7 mouse cellular contexts compared by ENCODE assay signal in the genomic region with DNA sequence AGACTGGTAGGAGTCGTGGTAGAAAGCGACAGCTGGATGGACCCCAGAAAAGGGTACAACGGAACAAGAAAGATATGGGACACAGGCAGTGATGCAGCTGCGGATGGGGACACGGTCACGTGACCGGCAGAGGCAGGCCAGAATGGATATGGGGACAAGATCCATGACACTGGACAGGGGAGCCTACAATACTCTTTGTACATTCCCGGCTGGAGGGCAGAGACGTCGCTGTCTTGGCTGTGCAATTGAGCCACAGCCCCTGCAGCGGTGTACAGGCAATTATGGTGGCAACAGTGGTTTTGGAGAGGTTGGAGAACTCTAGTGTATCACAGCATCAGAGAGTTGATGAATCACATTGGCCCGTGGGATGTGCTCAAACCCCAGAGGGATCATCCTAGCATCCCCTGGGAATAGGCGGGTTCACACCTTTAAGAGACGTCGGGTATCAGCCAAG. TPM values are rescaled to one million over a fixed set of nuclear protein-coding genes. Genes with fewer than 3 reads are reported as not detected.
DNase-seq lines count a peak whose midpoint lies in the region; ATAC-seq lines count a peak whose summit lies in the region.

No protein-coding gene starts in this region.

- no peaks in the 10 kb centered on the region for H3K36me3 ChIP-seq in embryonic facial prominence, embryonic 11.5 days (replicated peaks; ENCODE audit: control insufficient read depth, insufficient read depth, low read depth, low read length)
- H3K36me3 ChIP-seq in heart, embryonic 13.5 days = no peaks in the 10 kb centered on the region
- peaks cover 4% of the 10 kb centered on the region; the same call in 1 of the 2 replicates for H3K36me3 ChIP-seq in limb, embryonic 10.5 days

- WGBS in embryonic facial prominence, embryonic 11.5 days = 6% methylated on average over 15 of the region's 15 CpGs
- WGBS in heart, embryonic 13.5 days = 3% methylated on average over 15 of the region's 15 CpGs
- 8% methylated on average over 15 of the region's 15 CpGs for WGBS in limb, embryonic 10.5 days

- peak overlapping the region; percentile 81 for H3K9ac ChIP-seq in embryonic facial prominence, embryonic 11.5 days (replicated peaks; ENCODE audit: low read length)
- peak overlapping the region; percentile 87 for H3K9ac ChIP-seq in heart, embryonic 13.5 days

- peak; percentile 9; the same call in 1 of the 2 replicates for ATAC-seq in embryonic facial prominence, embryonic 11.5 days (replicated peaks; ENCODE audit: insufficient number of reproducible peaks, low FRiP score, low TSS enrichment, low read depth)
- ATAC-seq in heart, embryonic 13.5 days (ENCODE audit: extremely low read depth, insufficient number of reproducible peaks, low FRiP score, low TSS enrichment) = peak; percentile 8; the same call in 1 of the 2 replicates
- ATAC-seq in megakaryocyte-erythroid progenitor cell, adult 5-6 weeks (replicated peaks; ENCODE audit: low FRiP score, low TSS enrichment, poor library complexity, severe bottlenecking) = 0 out of 2 replicates have a peak, but pooled peaks have one; percentile 0

- H3K4me1 ChIP-seq in embryonic facial prominence, embryonic 11.5 days (ENCODE audit: control insufficient read depth, insufficient read depth, low read length) = peaks cover 31% of the 10 kb centered on the region
- H3K4me1 ChIP-seq in heart, embryonic 13.5 days = peaks cover 81% of the 10 kb centered on the region
- H3K4me1 ChIP-seq in limb, embryonic 10.5 days = peaks cover 71% of the 10 kb centered on the region

- no peaks in the 10 kb centered on the region for H3K9me3 ChIP-seq in embryonic facial prominence, embryonic 11.5 days (replicated peaks; ENCODE audit: control insufficient read depth, low read length)
- no peaks in the 10 kb centered on the region for H3K9me3 ChIP-seq in heart, embryonic 13.5 days
- H3K9me3 ChIP-seq in limb, embryonic 10.5 days (replicated peaks) = no peaks in the 10 kb centered on the region

- 0 out of 2 replicates have a peak overlapping the region, but pooled peaks have one; percentile 28 for H3K27ac ChIP-seq in embryonic facial prominence, embryonic 11.5 days (replicated peaks; ENCODE audit: low read depth, low read length)
- H3K27ac ChIP-seq in heart, embryonic 13.5 days (replicated peaks) = peak overlapping the region; percentile 59
- H3K27ac ChIP-seq in limb, embryonic 10.5 days = peak overlapping the region; percentile 87

- peak; percentile 58 for DNase-seq in right cerebral cortex, adult 18-20 months
- DNase-seq in right cerebral cortex, postnatal 4 days = no peak
- DNase-seq in embryonic facial prominence, embryonic 11.5 days (ENCODE audit: low spot score) = peak; percentile 37
- no peak for DNase-seq in limb, embryonic 10.5 days (ENCODE audit: low spot score)
- no peak for DNase-seq in natural killer cell, adult 2 months (ENCODE audit: low spot score in 2 of 2)

- H3K4me3 ChIP-seq in embryonic facial prominence, embryonic 11.5 days (ENCODE audit: low read depth, low read length) = peak overlapping the region; percentile 73
- peak overlapping the region; percentile 73 for H3K4me3 ChIP-seq in heart, embryonic 13.5 days
- H3K4me3 ChIP-seq in limb, embryonic 10.5 days = peak overlapping the region; percentile 70

- H3K4me2 ChIP-seq in embryonic facial prominence, embryonic 11.5 days (ENCODE audit: low read depth, low read length) = peak overlapping the region; percentile 96
- peak overlapping the region; percentile 85 for H3K4me2 ChIP-seq in heart, embryonic 13.5 days

- H3K27me3 ChIP-seq in embryonic facial prominence, embryonic 11.5 days (ENCODE audit: control insufficient read depth, insufficient read depth, low read length) = no peaks in the 10 kb centered on the region; the same call in 1 of the 2 replicates
- H3K27me3 ChIP-seq in heart, embryonic 13.5 days (replicated peaks) = peaks cover 37% of the 10 kb centered on the region
- peaks cover 22% of the 10 kb centered on the region for H3K27me3 ChIP-seq in limb, embryonic 10.5 days (ENCODE audit: low read depth, poor library complexity, severe bottlenecking)

RNA-seq across cellular contexts. Expression of gene Tbc1d24, which starts 0.6 kb away (rescaled TPM):
- 3.7 and 5.4 TPM in 2 replicates for polyA plus RNA-seq in embryonic facial prominence, embryonic 11.5 days (2014; fragmentation: Nextera tagmentation; extraction: Ambion mirVana)
- 4.2 and 5.2 TPM in 2 replicates for polyA plus RNA-seq in heart, embryonic 13.5 days (2015; fragmentation: Nextera tagmentation; extraction: Ambion mirVana)
- 3.9 and 8.7 TPM in 2 replicates for polyA plus RNA-seq in limb, embryonic 10.5 days (2016; fragmentation: Nextera tagmentation; extraction: Ambion mirVana)
- total RNA-seq in megakaryocyte-erythroid progenitor cell, adult 5-6 weeks (2014; fragmentation: Nextera tagmentation) = 32.2 and 45.2 TPM in 2 replicates
- 6.0 and 6.6 TPM in 2 replicates for total RNA-seq in megakaryocyte-erythroid progenitor cell, adult 5-6 weeks (2017)

RNA-seq across cellular contexts. Expression of gene Ntn3, which starts 3.4 kb away (rescaled TPM):
- polyA plus RNA-seq in embryonic facial prominence, embryonic 11.5 days (2014; fragmentation: Nextera tagmentation; extraction: Ambion mirVana) = 6.2 and 7.1 TPM in 2 replicates
- polyA plus RNA-seq in heart, embryonic 13.5 days (2015; fragmentation: Nextera tagmentation; extraction: Ambion mirVana) = 1.9 and 2.0 TPM in 2 replicates
- polyA plus RNA-seq in limb, embryonic 10.5 days (2016; fragmentation: Nextera tagmentation; extraction: Ambion mirVana) = 6.7 and 10.7 TPM in 2 replicates
- total RNA-seq in megakaryocyte-erythroid progenitor cell, adult 5-6 weeks (2014; fragmentation: Nextera tagmentation) = 0.92 TPM in 2 replicates
- total RNA-seq in megakaryocyte-erythroid progenitor cell, adult 5-6 weeks (2017) = 0.19 and 0.38 TPM in 2 replicates

RNA-seq across cellular contexts. Expression of gene Tedc2, which starts 14.7 kb away (rescaled TPM):
- 16.9 and 21.7 TPM in 2 replicates for polyA plus RNA-seq in embryonic facial prominence, embryonic 11.5 days (2014; fragmentation: Nextera tagmentation; extraction: Ambion mirVana)
- polyA plus RNA-seq in heart, embryonic 13.5 days (2015; fragmentation: Nextera tagmentation; extraction: Ambion mirVana) = 6.2 and 7.0 TPM in 2 replicates
- 24.1 and 24.5 TPM in 2 replicates for polyA plus RNA-seq in limb, embryonic 10.5 days (2016; fragmentation: Nextera tagmentation; extraction: Ambion mirVana)
- 19.8 and 31.0 TPM in 2 replicates for total RNA-seq in megakaryocyte-erythroid progenitor cell, adult 5-6 weeks (2014; fragmentation: Nextera tagmentation)
- 16.8 and 18.0 TPM in 2 replicates for total RNA-seq in megakaryocyte-erythroid progenitor cell, adult 5-6 weeks (2017)

RNA-seq across cellular contexts. Expression of gene Atp6v0c, which starts 36.4 kb away (rescaled TPM):
- polyA plus RNA-seq in embryonic facial prominence, embryonic 11.5 days (2014; fragmentation: Nextera tagmentation; extraction: Ambion mirVana) = 384 and 433 TPM in 2 replicates
- 544 and 567 TPM in 2 replicates for polyA plus RNA-seq in heart, embryonic 13.5 days (2015; fragmentation: Nextera tagmentation; extraction: Ambion mirVana)
- 414 and 422 TPM in 2 replicates for polyA plus RNA-seq in limb, embryonic 10.5 days (2016; fragmentation: Nextera tagmentation; extraction: Ambion mirVana)
- total RNA-seq in megakaryocyte-erythroid progenitor cell, adult 5-6 weeks (2014; fragmentation: Nextera tagmentation) = 222 and 224 TPM in 2 replicates
- total RNA-seq in megakaryocyte-erythroid progenitor cell, adult 5-6 weeks (2017) = 72.2 and 95.8 TPM in 2 replicates

RNA-seq across cellular contexts. Expression of gene Amdhd2, which starts 42.4 kb away (rescaled TPM):
- 30.6 and 37.5 TPM in 2 replicates for polyA plus RNA-seq in embryonic facial prominence, embryonic 11.5 days (2014; fragmentation: Nextera tagmentation; extraction: Ambion mirVana)
- 27.0 and 31.2 TPM in 2 replicates for polyA plus RNA-seq in heart, embryonic 13.5 days (2015; fragmentation: Nextera tagmentation; extraction: Ambion mirVana)
- 49.1 and 49.5 TPM in 2 replicates for polyA plus RNA-seq in limb, embryonic 10.5 days (2016; fragmentation: Nextera tagmentation; extraction: Ambion mirVana)
- 50.8 and 51.8 TPM in 2 replicates for total RNA-seq in megakaryocyte-erythroid progenitor cell, adult 5-6 weeks (2014; fragmentation: Nextera tagmentation)
- 13.1 and 19.8 TPM in 2 replicates for total RNA-seq in megakaryocyte-erythroid progenitor cell, adult 5-6 weeks (2017)

Comparison
In these comparisons a context has a peak if more than half of its experiments do, and no peak if none do; other contexts are left out.
1. DNase-seq: peak in right cerebral cortex, adult 18-20 months (single experiment) and embryonic facial prominence, embryonic 11.5 days (single experiment); none in right cerebral cortex, postnatal 4 days (single experiment), limb, embryonic 10.5 days (single experiment) and natural killer cell, adult 2 months (0 of 2).
2. H3K27ac ChIP-seq: peak in every context shown above with its lines; median percentile 87 in limb, embryonic 10.5 days; 59 in heart, embryonic 13.5 days; 28 in embryonic facial prominence, embryonic 11.5 days.
3. Peak in every context shown above with its lines, with median percentiles within 50 percentile points of each other: ATAC-seq and H3K4me3 ChIP-seq.